Mouse (Mus musculus) gastrocnemius, postnatal 4 days (tissue): ENCODE measurements around the gene Dennd4c. TPM values are rescaled to one million over a fixed set of nuclear protein-coding genes. Genes with fewer than 3 reads are reported as not detected.

Experiments
- DNase-seq, 2 experiments: peaks; one replicate each; pipeline ENCODE4 v3.0.0; 2021 to 2022; ENCODE audit warnings: low spot score in 2 of 2, mixed read lengths in 2 of 2
- long read RNA-seq, 2 experiments: library from polyadenylated mRNA; stranded (forward); transcript quantifications; one replicate each; pipeline ENCODE4 v2.0.0; 2021
- total RNA-seq, 2 experiments: library from RNA; stranded (reverse); gene quantifications; 2 replicates each; pipeline ENCODE4 v1.2.3; 2021

The Dennd4c gene
- 10 to 100 TPM; 23.6 to 26.0 TPM for total RNA-seq
- long read RNA-seq, experiment 1, full-length matches to known transcripts, result 1 of 6 reads
- long read RNA-seq, experiment 1, partial matches to known transcripts, result 1 of 6 reads
- long read RNA-seq, experiment 1, other reads (novel, unspliced or antisense), result 4 of 6 reads
- long read RNA-seq, experiment 2, result 0 reads

GRCm38 (mm10) chr4:86748336-86749291 is at the start of gene Dennd4c:
TSS of gene Dennd4c (plus strand) at chr4:86748555.
- DNase-seq, result peak; percentile 94 to 97

GRCm38 (mm10) chr4:86699161-86699865 is 49.0 kb upstream of the Dennd4c start:
- no peak for DNase-seq

- no peak for DNase-seq
Measured at GRCm38 (mm10) chr4:86708801-86709200, 39.6 kb upstream of the Dennd4c start.

- DNase-seq, result no peak
Measured at GRCm38 (mm10) chr4:86710034-86710650, 38.2 kb upstream of the Dennd4c start.

GRCm38 (mm10) chr4:86710666-86711215 is 37.6 kb upstream of the Dennd4c start:
- DNase-seq, result no peak

DNA sequence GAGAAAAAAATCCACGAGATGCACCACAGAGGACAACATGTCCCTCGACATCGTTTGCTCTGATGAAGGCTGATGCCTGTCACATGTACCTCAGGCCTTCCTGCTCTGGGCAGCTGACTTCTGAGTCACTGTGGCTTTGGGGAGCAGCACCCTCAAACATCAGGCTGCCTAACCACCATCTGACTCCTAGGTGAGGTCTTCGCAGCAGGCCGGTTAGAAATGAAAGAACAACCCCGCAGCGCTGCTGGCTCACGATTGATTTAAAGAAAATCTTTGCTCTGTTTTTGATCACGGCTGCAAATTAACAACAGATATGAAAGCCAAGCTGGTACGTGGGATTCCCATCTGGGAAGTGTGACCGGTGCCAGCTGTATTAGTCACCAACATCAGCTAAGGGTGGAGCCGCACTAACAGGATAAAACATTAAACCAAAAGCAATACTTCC is 35.6 kb upstream of the Dennd4c start:
- peak in 1 of 2 experiments; percentile 30 for DNase-seq

DNA sequence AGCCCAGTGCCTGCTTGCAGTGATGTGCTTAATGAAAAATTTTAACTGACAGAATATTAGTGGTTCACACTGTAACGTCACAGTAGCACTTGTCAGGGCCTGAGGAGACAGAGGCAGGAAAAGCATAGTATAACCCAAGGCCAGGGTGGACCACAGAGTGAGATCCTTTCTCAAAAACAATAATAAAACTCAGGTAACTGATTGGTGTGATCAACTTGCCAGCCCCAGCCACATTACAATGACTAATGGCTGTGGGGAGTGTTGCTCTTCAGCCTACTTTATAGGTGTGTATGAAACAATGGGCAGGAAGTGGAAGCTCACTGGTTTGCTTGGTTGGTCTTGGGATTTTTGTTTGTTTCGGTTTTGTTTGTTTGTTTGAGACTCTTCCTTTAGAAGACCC is 34.8 kb upstream of the Dennd4c start:
- no peak for DNase-seq

DNA sequence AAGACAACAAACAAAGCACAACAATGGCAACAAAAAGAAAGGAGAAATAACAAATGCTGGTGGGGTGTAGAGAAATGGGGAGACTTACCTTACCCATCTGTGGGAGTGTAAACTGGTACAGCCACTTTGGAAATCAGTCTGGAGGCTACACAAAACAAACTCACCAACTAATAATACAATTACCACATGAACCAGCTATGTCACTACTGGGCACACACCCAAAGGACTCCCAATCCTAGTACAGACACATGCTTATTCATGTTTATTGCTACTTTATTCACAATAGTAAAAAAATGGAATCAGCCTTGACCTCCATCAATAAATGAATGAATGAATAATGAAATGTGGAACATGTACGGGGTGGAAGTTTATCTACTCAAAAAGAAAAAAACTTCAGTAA is 33.0 kb upstream of the Dennd4c start:
- no peak for DNase-seq

GRCm38 (mm10) chr4:86717176-86717575 is 31.2 kb upstream of the Dennd4c start:
- DNase-seq, result no peak

DNA sequence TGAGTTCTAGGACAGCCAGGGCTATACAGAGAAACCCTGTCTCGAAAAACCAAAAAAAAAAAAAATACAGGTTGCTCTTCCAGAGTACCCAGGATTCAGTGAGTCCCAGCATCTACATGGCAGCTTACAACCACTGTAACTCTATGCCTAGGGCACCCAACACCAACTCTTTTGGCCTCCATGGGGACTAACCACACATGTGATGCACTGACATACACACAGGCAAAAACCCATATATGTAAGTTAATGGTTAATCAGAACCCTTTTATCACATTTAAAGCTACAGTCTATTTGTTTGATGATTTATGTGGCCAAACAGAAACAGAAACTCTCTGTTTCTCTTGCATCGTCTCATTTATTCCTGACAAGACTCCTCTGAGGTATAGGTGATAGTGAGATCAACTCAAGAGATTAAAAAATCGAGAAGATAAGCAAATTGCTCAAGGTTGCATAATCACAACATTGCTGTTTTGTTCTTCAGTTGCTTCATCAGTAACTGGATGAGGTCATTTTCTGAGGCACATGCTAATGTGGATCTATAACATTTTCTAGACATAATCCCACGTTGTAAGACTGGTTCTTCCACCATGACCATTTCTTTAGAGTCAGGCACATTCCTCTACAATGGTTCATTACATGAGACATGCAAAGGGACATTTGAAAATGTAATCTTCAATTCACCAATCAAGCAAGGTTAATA is 29.3 kb upstream of the Dennd4c start:
- no peak for DNase-seq

DNA sequence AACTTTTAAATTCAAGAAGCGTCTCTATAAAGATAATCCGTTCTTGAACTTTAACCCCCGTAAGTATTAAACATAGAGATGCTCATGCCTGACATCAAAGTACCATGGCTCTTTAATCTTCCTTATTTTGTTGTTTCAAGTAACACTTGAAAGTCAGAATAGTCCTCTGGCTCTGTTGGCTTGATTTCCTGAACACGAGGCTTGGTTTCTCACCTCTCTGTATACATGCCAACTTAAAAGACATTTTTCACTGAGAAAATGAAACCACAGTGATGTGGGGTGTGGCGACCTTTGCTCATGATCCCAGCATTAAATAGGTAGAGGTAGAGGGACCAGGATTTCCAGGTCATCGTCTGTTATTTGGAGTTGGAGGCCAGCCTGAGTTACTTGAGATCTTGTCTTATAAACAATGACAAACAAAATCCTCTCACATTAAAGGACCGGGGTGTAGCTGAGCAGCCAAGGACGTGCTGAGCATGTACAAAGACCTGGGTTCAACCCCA is 26.4 kb upstream of the Dennd4c start:
- no peak for DNase-seq

- DNase-seq, result no peak
Measured at GRCm38 (mm10) chr4:86725175-86725574, 23.2 kb upstream of the Dennd4c start.

GRCm38 (mm10) chr4:86726141-86726540 is 22.2 kb upstream of the Dennd4c start:
- DNase-seq, result no peak

DNA sequence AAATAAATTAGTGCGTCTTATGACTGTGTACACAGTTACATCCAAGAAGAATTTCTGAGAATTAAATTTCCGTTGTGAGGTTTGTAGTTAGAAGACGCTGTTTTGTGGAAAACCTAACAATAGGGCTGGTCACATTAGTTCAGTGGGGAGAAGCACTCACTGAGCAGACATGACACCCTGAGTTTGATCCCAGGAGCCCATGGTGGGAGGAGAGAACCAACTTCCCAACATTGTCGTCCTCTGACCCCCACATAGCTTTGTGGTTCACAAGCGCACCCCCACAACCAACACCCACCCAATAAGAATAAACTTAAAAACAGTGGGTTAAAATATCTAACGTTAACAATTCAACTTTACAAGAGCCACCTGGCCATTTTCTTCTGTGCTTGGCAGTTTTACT is 18.5 kb upstream of the Dennd4c start:
- no peak for DNase-seq

DNA sequence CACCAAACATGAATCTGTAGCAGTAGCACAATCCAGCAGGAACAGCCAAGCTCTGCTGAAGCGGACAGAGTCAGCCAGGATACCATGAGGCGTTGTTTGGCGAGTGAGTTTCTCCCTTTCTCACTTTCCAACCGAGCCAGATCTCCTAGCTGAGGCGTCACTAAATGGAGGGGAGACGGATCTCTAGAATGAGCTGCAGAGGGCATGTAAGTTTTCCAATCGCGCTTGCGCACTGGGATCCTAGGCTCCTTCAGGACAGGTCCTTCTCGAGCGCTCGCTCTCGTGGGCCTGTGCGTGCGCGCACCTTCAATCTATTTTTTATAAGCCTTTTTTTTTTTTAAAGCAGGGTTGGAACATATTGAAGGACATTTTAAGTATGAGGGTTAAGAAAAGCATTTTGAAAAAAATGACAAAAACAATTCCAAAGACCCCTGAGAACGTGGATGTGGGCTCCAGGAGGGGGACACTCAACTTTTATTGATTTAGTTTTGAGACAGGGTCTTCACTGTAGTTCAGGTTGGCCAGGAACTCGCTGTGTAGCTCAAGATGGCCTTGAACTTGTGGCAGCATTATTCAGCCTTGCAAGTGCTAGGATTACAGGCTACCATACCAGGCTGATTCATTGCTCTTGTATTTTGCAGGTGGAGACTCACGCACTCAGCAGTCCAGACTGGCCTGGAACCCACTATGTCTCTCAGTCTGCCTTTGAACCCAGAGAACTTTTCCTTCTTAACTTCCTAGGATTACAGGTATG is 14.1 kb upstream of the Dennd4c start:
- DNase-seq, result no peak

DNA sequence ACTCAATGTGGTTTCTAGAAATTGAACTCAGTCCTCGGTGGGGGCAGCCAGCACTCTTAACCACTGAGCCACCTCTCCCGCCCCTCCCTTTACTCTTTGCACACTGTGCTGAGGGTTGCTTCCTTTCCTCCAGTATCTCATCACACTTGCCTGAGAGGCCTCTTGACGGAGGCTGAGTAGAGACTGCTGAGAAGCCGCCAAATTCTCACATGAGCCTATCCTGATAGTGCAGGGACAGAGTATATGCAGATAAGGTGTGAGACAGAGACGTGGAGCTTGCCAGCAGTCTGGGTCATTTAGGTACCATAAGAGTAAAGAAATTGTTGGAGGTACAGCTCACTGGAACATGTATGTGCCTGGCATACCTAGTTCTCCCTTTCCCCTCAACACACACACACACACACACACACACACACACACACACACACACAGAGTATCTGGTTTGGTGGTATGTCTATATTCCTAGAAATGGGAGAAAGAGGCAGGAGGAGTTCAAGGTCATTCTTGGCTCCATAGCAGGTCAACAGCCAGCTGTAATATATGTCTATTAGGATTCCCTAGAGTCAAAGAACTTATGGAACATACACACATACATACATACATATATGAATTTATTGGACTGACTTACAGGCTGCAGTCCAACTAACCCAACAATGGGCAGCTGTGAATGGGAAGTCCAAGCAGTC is 8.9 kb upstream of the Dennd4c start:
- DNase-seq, result no peak

DNA sequence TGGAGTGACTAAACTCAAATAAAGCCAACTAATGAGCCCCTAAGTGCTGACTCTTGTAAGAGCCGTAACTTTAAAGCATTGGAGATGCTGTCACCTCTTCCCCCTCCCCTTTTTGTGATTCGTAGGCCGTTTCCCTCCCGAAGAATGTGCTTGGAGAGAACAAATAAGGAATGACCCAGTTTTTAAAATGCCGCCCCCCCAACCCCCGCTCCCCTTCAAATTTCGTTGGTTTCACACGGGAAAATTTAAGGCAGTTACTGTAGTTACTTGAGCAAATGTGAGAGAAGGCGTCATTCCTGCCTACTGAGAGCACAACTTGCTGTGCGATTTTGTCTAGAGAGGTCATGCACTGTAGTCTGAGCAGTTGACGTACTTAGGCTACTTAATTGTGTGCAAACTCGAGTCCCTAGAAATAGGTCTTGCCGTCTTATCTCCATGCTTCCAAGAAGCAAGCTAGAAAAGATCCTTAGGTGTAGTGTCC is 1.0 kb downstream of the Dennd4c start:
- DNase-seq, result peak in 1 of 2 experiments; percentile 9

- no peak for DNase-seq
Measured at GRCm38 (mm10) chr4:86750346-86750945, 2.1 kb downstream of the Dennd4c start.
